11 mouse cellular contexts compared by ENCODE assay signal in the genomic region with DNA sequence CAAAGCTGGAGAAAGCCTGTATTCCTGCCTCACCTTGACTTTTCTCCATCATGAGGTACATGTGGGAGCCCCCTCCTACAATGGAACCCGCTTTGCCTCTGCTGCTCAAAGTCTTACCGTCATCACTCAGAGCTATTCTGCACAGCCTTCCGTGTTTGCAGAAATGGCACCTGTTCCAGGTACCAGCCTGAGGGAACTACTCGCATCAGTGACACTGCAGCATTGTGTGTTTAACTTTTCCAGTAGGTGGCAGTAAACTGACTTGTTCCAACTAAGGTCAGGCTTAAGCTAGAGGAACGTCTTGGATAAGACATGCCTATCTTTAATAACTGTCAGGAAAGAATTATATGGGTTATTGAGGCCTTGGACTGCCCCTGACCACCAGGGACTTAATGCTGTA.
DNase-seq lines count a peak whose midpoint lies in the region; ATAC-seq lines count a peak whose summit lies in the region.
"Had no signal": no experiment of that assay in that cellular context is flagged by ENCODE, and none has a peak within 500 bp of the region (broad histone marks: within the 10 kb centered on the region; RNA-seq: fewer than 3 reads in every experiment).

No protein-coding gene starts in this region.

- no peaks in the 10 kb centered on the region for H3K9me3 ChIP-seq in hindbrain, embryonic 14.5 days (ENCODE audit: control insufficient read depth, low read length)
- H3K9me3 ChIP-seq in hindbrain, embryonic 16.5 days (ENCODE audit: control insufficient read depth, low read length) = no peaks in the 10 kb centered on the region
- no peaks in the 10 kb centered on the region for H3K9me3 ChIP-seq in forebrain, embryonic 15.5 days
- H3K9me3 ChIP-seq: neural tube, embryonic 12.5 days had no signal

- H3K36me3 ChIP-seq in hindbrain, embryonic 14.5 days (replicated peaks; ENCODE audit: control insufficient read depth, insufficient read depth) = no peaks in the 10 kb centered on the region
- H3K36me3 ChIP-seq in hindbrain, embryonic 16.5 days (ENCODE audit: control insufficient read depth, insufficient read depth, low read length) = no peaks in the 10 kb centered on the region
- H3K36me3 ChIP-seq in forebrain, embryonic 15.5 days = no peaks in the 10 kb centered on the region
- H3K36me3 ChIP-seq: neural tube, embryonic 12.5 days had no signal

- WGBS in hindbrain, embryonic 14.5 days = 48% methylated on average over 5 of the region's 5 CpGs
- WGBS in hindbrain, embryonic 16.5 days = 50% methylated on average over 5 of the region's 5 CpGs
- WGBS in forebrain, embryonic 15.5 days = 48% methylated on average over 5 of the region's 5 CpGs

- no peak overlapping the region for H3K4me3 ChIP-seq in hindbrain, embryonic 14.5 days (replicated peaks; ENCODE audit: low read length)
- H3K4me3 ChIP-seq in hindbrain, embryonic 16.5 days (ENCODE audit: low read length) = no peak overlapping the region
- H3K4me3 ChIP-seq in forebrain, embryonic 15.5 days = no peak overlapping the region
- H3K4me3 ChIP-seq: neural tube, embryonic 12.5 days had no signal

- H3K27ac ChIP-seq in hindbrain, embryonic 14.5 days = no peak overlapping the region
- H3K27ac ChIP-seq in hindbrain, embryonic 16.5 days (ENCODE audit: low read depth, low read length) = no peak overlapping the region
- H3K27ac ChIP-seq in forebrain, embryonic 15.5 days (replicated peaks) = no peak overlapping the region
- H3K27ac ChIP-seq: neural tube, embryonic 12.5 days had no signal

- no peak overlapping the region for H3K4me2 ChIP-seq in hindbrain, embryonic 14.5 days (replicated peaks)
- H3K4me2 ChIP-seq in hindbrain, embryonic 16.5 days (ENCODE audit: low read length) = no peak overlapping the region
- no peak overlapping the region for H3K4me2 ChIP-seq in forebrain, embryonic 15.5 days (replicated peaks)
- H3K4me2 ChIP-seq: neural tube, embryonic 12.5 days had no signal

- H3K9ac ChIP-seq in hindbrain, embryonic 14.5 days = no peak overlapping the region
- H3K9ac ChIP-seq in hindbrain, embryonic 16.5 days (ENCODE audit: low read depth, low read length) = no peak overlapping the region
- H3K9ac ChIP-seq in forebrain, embryonic 15.5 days (replicated peaks) = no peak overlapping the region
- H3K9ac ChIP-seq: neural tube, embryonic 12.5 days had no signal

- intact Hi-C loops in left cerebral cortex, postnatal 4 days (cut with DNase I) = no loop called here

- peak; percentile 39; the same call in 1 of the 2 replicates for ATAC-seq in hindbrain, embryonic 14.5 days (ENCODE audit: low FRiP score)
- no peak for ATAC-seq in hindbrain, embryonic 16.5 days
- peak; percentile 41; the same call in 1 of the 2 replicates for ATAC-seq in forebrain, embryonic 15.5 days (replicated peaks)

- H3K27me3 ChIP-seq in hindbrain, embryonic 14.5 days (ENCODE audit: control insufficient read depth, insufficient read depth, low read length) = no peaks in the 10 kb centered on the region
- no peaks in the 10 kb centered on the region for H3K27me3 ChIP-seq in hindbrain, embryonic 16.5 days (replicated peaks; ENCODE audit: control insufficient read depth, insufficient read depth, low read length)
- no peaks in the 10 kb centered on the region for H3K27me3 ChIP-seq in forebrain, embryonic 15.5 days
- H3K27me3 ChIP-seq: neural tube, embryonic 12.5 days had no signal

- peak; percentile 35 for DNase-seq in hindbrain, embryonic 14.5 days (ENCODE audit: low spot score)
- peak; percentile 20 for DNase-seq in 3T3-L1 (ENCODE audit: low read depth, low spot score)
- peak; percentile 39 for DNase-seq in R1 (ENCODE audit: low read depth, low spot score)
- no peak for DNase-seq in thymus, postnatal 4 days
- DNase-seq in left cerebral cortex, postnatal 4 days = no peak
- DNase-seq in urinary bladder, postnatal 36 days (ENCODE audit: low spot score in 2 of 2) = no peak
- DNase-seq: layer of hippocampus, adult 9-11 months; thymus, postnatal 36 days had no signal

- no peaks in the 10 kb centered on the region for H3K4me1 ChIP-seq in hindbrain, embryonic 14.5 days (replicated peaks; ENCODE audit: control insufficient read depth, insufficient read depth, low read length)
- H3K4me1 ChIP-seq in hindbrain, embryonic 16.5 days (ENCODE audit: control insufficient read depth, insufficient read depth, low read depth, low read length) = no peaks in the 10 kb centered on the region
- H3K4me1 ChIP-seq in forebrain, embryonic 15.5 days = no peaks in the 10 kb centered on the region

Comparison
In these comparisons a context has a peak if more than half of its experiments do, and no peak if none do; other contexts are left out.
1. DNase-seq: peak in hindbrain, embryonic 14.5 days (single experiment), 3T3-L1 (single experiment) and R1 (single experiment); none in thymus, postnatal 4 days (single experiment), left cerebral cortex, postnatal 4 days (single experiment) and urinary bladder, postnatal 36 days (0 of 2).